ENCODE assay signal across 8 mouse cellular contexts in the genomic region with DNA sequence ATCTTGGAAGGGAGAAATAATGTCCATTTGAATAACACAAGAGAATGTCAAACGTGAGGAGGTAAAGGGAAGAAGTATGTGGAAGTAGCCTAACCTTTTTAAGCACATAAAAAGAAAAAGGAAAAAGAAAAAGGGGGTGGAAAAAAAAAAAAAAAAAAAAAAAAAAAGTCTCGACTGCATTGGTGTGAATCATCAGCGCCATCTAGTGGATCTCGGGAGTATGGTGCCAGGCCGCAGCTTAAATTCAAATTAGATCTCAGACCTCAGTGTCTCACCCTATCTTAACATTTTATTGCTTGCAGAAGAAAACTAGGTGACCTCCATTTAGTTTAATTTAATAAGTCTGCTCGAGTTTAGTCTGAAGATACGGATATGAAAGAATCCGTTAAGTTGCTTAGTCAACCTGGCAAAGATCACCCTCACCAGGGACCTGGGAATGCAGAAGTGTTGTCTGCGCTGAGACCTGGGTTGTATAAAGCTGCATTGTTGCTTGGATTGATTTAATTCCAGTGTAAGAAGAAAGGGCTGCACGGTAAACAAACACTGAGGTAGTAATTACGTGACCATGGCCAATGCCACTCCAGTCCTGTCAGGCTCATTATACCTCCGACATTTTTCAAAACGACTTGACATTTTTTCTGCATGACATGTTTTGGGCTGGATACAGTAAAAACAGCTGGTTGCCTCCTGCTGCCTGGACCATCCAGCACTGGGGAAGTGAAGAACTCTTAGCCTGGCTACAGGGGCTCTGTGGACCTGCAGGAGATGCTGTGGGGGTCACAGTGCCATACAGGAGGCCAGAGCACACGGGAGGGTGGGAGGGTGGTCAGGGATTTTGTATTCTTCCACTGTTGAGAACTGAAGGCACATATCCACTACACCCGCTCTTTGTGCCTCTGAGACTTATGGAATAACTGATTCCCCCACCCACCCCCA.
DNase-seq lines count a peak whose midpoint lies in the region; ATAC-seq and TF ChIP-seq lines count a peak whose summit lies in the region.

No protein-coding gene starts in this region.

- H3K4me1 ChIP-seq in heart, postnatal 0 days (ENCODE audit: control insufficient read depth, insufficient read depth), result peaks cover 5% of the 10 kb centered on the region; the same call in 1 of the 2 replicates
- H3K4me1 ChIP-seq in midbrain, embryonic 10.5 days, result peaks cover 59% of the 10 kb centered on the region

- no peaks in the 10 kb centered on the region for H3K36me3 ChIP-seq in heart, postnatal 0 days (replicated peaks; ENCODE audit: control insufficient read depth, insufficient read depth, low read length)
- no peaks in the 10 kb centered on the region for H3K36me3 ChIP-seq in midbrain, embryonic 10.5 days
- no peaks in the 10 kb centered on the region for H3K36me3 ChIP-seq in splenic B cell, adult 2 months (ENCODE audit: control insufficient read depth, insufficient read depth, low read length, poor library complexity, severe bottlenecking)

- H3K9me3 ChIP-seq in heart, postnatal 0 days (replicated peaks; ENCODE audit: control insufficient read depth, low read length), result no peaks in the 10 kb centered on the region
- H3K9me3 ChIP-seq in midbrain, embryonic 10.5 days (replicated peaks), result no peaks in the 10 kb centered on the region

- no peak overlapping the region for H3K4me2 ChIP-seq in heart, postnatal 0 days (ENCODE audit: low read depth, low read length)

- no peak for ATAC-seq in heart, postnatal 0 days (ENCODE audit: insufficient read depth, low read depth)

- no peak for TF ChIP-seq EP300 in heart, postnatal 0 days (IDR thresholded peaks at IDR 0.05; ENCODE audit: low read depth)

- no peak overlapping the region for H3K27ac ChIP-seq in heart, postnatal 0 days (ENCODE audit: low read depth)
- peak overlapping the region; percentile 83 for H3K27ac ChIP-seq in midbrain, embryonic 10.5 days (replicated peaks)

- no peak overlapping the region for H3K9ac ChIP-seq in heart, postnatal 0 days (replicated peaks; ENCODE audit: low read depth, low read length)

- TF ChIP-seq CTCF in heart, postnatal 0 days (IDR thresholded peaks at IDR 0.05; ENCODE audit: low read depth), result peak; percentile 70

- no peaks in the 10 kb centered on the region for H3K27me3 ChIP-seq in heart, postnatal 0 days (ENCODE audit: control insufficient read depth, insufficient read depth, low read length)
- no peaks in the 10 kb centered on the region for H3K27me3 ChIP-seq in midbrain, embryonic 10.5 days (ENCODE audit: low read depth, poor library complexity, severe bottlenecking)
- H3K27me3 ChIP-seq in splenic B cell, adult 2 months (ENCODE audit: control insufficient read depth, insufficient read depth, low read length, poor library complexity, severe bottlenecking), result no peaks in the 10 kb centered on the region

- WGBS in heart, postnatal 0 days, result 29% methylated on average over 15 of the region's 15 CpGs
- WGBS in midbrain, embryonic 10.5 days, result 25% methylated on average over 15 of the region's 15 CpGs

- peak; percentile 36 for DNase-seq in gastrocnemius, adult 18-20 months (ENCODE audit: low spot score)
- no peak for DNase-seq in gastrocnemius, postnatal 25 days
- peak; percentile 42 for DNase-seq in adrenal gland, adult 2 months
- DNase-seq in embryo, embryonic 11.5 days (ENCODE audit: low read depth, low spot score), result peak; percentile 57
- DNase-seq in heart, postnatal 0 days (ENCODE audit: low spot score), result peak; percentile 13
- DNase-seq in layer of hippocampus, postnatal 14 days (ENCODE audit: low spot score in 2 of 2), result peak; percentile 61 to 80
- peak; percentile 45 for DNase-seq in midbrain, embryonic 10.5 days (ENCODE audit: low spot score)
- peak; percentile 21 for DNase-seq in splenic B cell, adult 2 months (ENCODE audit: low read depth, low spot score)

- no peak overlapping the region for H3K4me3 ChIP-seq in heart, postnatal 0 days (ENCODE audit: low read depth, low read length)
- peak overlapping the region; percentile 20; the same call in 1 of the 2 replicates for H3K4me3 ChIP-seq in midbrain, embryonic 10.5 days
